Mouse (Mus musculus) CH12.LX (cell line): ENCODE data around the gene Ip6k1.

Experiments
- CTCF ChIP-seq, 2 experiments: IDR thresholded peaks in 1 of 2; conservative IDR thresholded peaks in 1 of 2; 2 replicates each; pipeline ENCODE4 v1.5.1; 2011 to 2012; ENCODE audit warnings: low read depth in 2 of 2, low read length in 2 of 2, improper control_type of control experiment in 1 of 2, inconsistent platforms in 1 of 2, mild to moderate bottlenecking in 1 of 2, moderate library complexity in 1 of 2
- POLR2A ChIP-seq: IDR thresholded peaks from 2 replicates; pipeline ENCODE4 v1.6.1; 2011; ENCODE audit warnings: low read depth, mild to moderate bottlenecking, improper control_type of control experiment, low read length
- TBP ChIP-seq: conservative IDR thresholded peaks from 2 replicates; pipeline ENCODE4 v1.6.1; 2011; ENCODE audit warnings: low read depth, low read length, improper control_type of control experiment
- ZNF384 ChIP-seq: IDR thresholded peaks from 2 replicates; pipeline ENCODE4 v1.6.1; 2012; ENCODE audit warnings: low read depth, low read length, improper control_type of control experiment, inconsistent platforms

GRCm38 (mm10) chr9:108035331-108036156, 33.2 kb downstream of the Ip6k1 start:
- peak; percentile 36; the same call in 1 of the 2 replicates for TF ChIP-seq POLR2A
- peak in 1 of 2 experiments; percentile 70; a peak in 2 of 4 replicates for TF ChIP-seq CTCF (conservative IDR thresholded peaks at IDR 0.05 in 1 of 2, IDR thresholded peaks at IDR 0.05 in 1 of 2; ENCODE audit: low read depth in 2 of 2, low read length in 2 of 2)
- peak; percentile 25; the same call in 1 of the 2 replicates for TF ChIP-seq TBP
- TF ChIP-seq ZNF384: no peak
